Mouse (Mus musculus) heart, embryonic 13.5 days (tissue): ENCODE measurements around the gene Fam221a. TPM values are rescaled to one million over a fixed set of nuclear protein-coding genes. Genes with fewer than 3 reads are reported as not detected.
A peak's percentile ranks its signal among the peaks of the same experiment; 100 is the strongest.

Source experiments
- ATAC-seq: fragments of 200-750 bp; cut with Nextera tagmentation; 2 replicates; pipeline ENCODE4 v1.8.0; 2017; ENCODE audit warnings: moderate TSS enrichment; ENCODE audit not compliant: insufficient number of reproducible peaks, low FRiP score, low TSS enrichment; ENCODE audit errors: extremely low read depth
- H3K27ac ChIP-seq: fragments of 300-500 bp; sonication (generic); replicated peaks from 2 replicates; pipeline ENCODE4 v1.5.1; 2015; ENCODE audit warnings: moderate library complexity, mild to moderate bottlenecking, inconsistent platforms
- H3K27me3 ChIP-seq: fragments of 300-500 bp; sonication (generic); replicated peaks from 2 replicates; pipeline ENCODE4 v1.6.1; 2015; ENCODE audit warnings: mild to moderate bottlenecking, inconsistent platforms
- H3K36me3 ChIP-seq: fragments of 300-500 bp; sonication (generic); 2 replicates; pipeline ENCODE4 v1.6.1; 2015; ENCODE audit warnings: mild to moderate bottlenecking, inconsistent platforms
- H3K4me1 ChIP-seq: fragments of 300-500 bp; sonication (generic); 2 replicates; pipeline ENCODE4 v1.6.1; 2015; ENCODE audit warnings: inconsistent platforms
- H3K4me2 ChIP-seq: fragments of 300-500 bp; sonication (generic); 2 replicates; pipeline ENCODE4 v1.6.1; 2015; ENCODE audit warnings: inconsistent platforms, mild to moderate bottlenecking, moderate library complexity
- H3K4me3 ChIP-seq: fragments of 300-500 bp; sonication (generic); 2 replicates; pipeline ENCODE4 v1.5.1; 2015; ENCODE audit warnings: moderate library complexity, mild to moderate bottlenecking, inconsistent platforms
- H3K9ac ChIP-seq: fragments of 300-500 bp; sonication (generic); 2 replicates; pipeline ENCODE4 v1.6.1; 2015; ENCODE audit warnings: inconsistent platforms, mild to moderate bottlenecking, moderate library complexity
- H3K9me3 ChIP-seq: fragments of 300-500 bp; sonication (generic); 2 replicates; pipeline ENCODE4 v1.6.1; 2016; ENCODE audit warnings: inconsistent platforms
- WGBS: fragments of 180-500 bp; shearing (Covaris S2); methylation state at CpG from one replicate; pipeline ENCODE4 v1.1.7; 2015; ENCODE audit warnings: mixed read lengths; 5-methylcytosine and 5-hydroxymethylcytosine counted together
- polyA plus RNA-seq: library from polyadenylated mRNA; unstranded; fragments of >200 nt; fragmentation: Nextera tagmentation; extraction: Ambion mirVana; gene quantifications from 2 replicates; pipeline ENCODE4 v1.2.1, GENCODE M21; 2015

Fam221a gene
- polyA plus RNA-seq, 1 experiment from 2014 or later, result 3.5 TPM

DNA sequence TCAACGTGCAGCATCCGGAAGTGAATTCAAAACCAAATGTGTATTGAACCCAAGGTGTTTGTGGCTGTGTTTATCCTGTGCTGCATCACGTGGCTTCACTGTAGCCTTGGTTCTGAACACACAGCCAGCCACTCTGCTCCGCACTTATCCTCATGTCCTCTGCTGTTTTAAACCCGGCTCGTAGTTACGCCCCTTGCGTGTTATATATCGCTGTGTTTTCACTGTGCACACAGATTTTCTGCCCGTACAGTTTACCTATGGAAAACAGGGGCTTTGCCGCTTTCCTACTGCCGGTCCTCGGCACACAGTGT is 35.5 kb upstream of the Fam221a start:
- Histone ChIP-seq H3K4me2 (peak overlapping the region; percentile 4; the same call in 1 of the 2 replicates), H3K4me3 (no peak overlapping the region), H3K36me3 (peaks cover 12% of the 10 kb centered on the region; the same call in 1 of the 2 replicates), H3K9ac (no peak overlapping the region), H3K4me1 (peaks cover 29% of the 10 kb centered on the region), H3K27ac (no peak overlapping the region), H3K27me3 (no peaks in the 10 kb centered on the region), H3K9me3 (no peaks in the 10 kb centered on the region)
- 54% methylated on average over 13 of the region's 13 CpGs for WGBS
- ATAC-seq, result no peak

DNA sequence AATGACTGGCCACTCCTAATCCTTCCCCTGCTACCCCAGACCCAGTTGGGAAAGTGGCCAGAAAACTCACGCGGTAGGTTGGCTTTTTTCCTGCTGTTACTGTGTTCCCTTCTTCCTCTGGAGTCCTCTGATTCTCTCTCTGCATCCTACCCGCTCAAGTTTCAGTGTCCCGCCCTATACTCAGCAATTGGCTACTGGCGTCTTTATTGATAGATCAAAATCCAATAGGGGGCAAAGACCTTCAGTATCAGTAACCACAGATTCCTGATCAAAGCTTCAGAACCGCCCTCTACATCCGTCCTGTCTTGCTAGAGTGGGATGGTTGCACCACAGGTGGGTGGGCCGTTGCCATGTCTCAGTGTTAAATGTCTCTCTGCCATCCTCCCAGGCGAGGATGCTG is 29.0 kb upstream of the Fam221a start:
- Histone ChIP-seq H3K4me2 (no peak overlapping the region), H3K27ac (no peak overlapping the region), H3K4me1 (peaks cover 5% of the 10 kb centered on the region; the same call in 1 of the 2 replicates), H3K4me3 (no peak overlapping the region), H3K27me3 (no peaks in the 10 kb centered on the region), H3K9ac (no peak overlapping the region), H3K9me3 (no peaks in the 10 kb centered on the region), H3K36me3 (peaks cover 14% of the 10 kb centered on the region; the same call in 1 of the 2 replicates)
- ATAC-seq, result no peak
- WGBS, result 37% methylated on average over 9 of the region's 9 CpGs

DNA sequence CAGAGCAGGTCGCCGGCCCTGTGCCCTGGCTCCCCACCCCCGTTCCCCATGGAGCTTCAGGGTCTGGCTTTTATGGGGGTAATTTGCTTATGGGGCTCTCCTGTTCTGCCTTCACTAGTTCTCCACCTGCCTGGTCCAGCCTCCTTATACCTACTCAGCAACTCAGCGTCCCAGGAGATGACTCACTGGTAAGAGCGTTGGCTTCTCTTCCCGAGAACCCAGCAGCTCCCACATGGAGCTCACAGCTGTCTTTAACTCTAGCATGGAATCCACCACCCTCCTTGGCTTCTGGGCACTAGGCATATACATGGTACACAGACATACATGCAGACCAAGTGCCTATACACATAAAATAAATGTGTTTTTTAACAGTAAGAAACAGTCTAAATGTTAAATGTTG is 28.4 kb upstream of the Fam221a start:
- Histone ChIP-seq H3K36me3 (peaks cover 11% of the 10 kb centered on the region; the same call in 1 of the 2 replicates), H3K27me3 (no peaks in the 10 kb centered on the region), H3K9me3 (no peaks in the 10 kb centered on the region), H3K4me2 (no peak overlapping the region), H3K27ac (no peak overlapping the region), H3K4me1 (peaks cover 5% of the 10 kb centered on the region; the same call in 1 of the 2 replicates), H3K9ac (no peak overlapping the region), H3K4me3 (no peak overlapping the region)
- WGBS, result 39% methylated on average over 6 of the region's 6 CpGs
- ATAC-seq, result no peak

DNA sequence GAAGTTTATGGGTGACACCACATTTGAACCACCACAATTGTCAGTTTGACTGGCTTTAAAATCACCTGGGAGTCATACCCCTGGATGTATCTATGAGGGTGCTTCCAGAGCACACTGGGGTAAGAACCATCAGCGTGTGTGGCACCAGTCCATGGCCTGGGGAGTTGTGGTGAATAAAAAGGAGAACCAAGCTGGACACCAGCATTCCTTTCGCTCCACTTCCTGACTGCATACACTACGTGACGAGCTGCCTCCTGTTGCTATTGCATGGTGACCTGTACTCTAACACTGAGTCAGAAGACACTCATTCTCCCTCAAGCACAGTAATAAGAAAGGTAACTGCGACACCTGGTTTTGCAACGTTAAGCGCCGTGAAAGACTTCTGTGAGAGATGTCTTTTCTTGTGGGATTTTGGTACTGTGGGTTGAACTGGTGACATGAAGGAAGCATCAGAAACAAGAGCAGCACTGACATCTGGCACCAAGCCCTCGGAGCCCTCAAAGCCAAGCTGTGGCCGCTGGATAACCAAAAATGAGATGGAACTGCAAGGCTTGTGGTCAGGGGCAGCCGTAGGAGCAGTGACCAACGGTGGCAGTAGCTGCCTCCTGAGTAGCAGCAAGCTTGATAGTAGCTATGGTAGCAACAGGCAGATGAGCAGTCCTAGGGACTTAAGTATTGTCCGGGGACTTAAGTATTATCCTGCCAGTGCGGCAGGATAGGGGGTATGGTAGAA is 23.6 kb upstream of the Fam221a start:
- Histone ChIP-seq H3K27me3 (no peaks in the 10 kb centered on the region), H3K27ac (no peak overlapping the region), H3K9ac (no peak overlapping the region), H3K36me3 (0 out of 2 replicates have a peak, but pooled peaks cover 2% of the 10 kb centered on the region), H3K4me2 (no peak overlapping the region), H3K4me1 (no peaks in the 10 kb centered on the region), H3K4me3 (no peak overlapping the region), H3K9me3 (no peaks in the 10 kb centered on the region)
- WGBS, result 63% methylated on average over 14 of the region's 14 CpGs
- ATAC-seq, result no peak

DNA sequence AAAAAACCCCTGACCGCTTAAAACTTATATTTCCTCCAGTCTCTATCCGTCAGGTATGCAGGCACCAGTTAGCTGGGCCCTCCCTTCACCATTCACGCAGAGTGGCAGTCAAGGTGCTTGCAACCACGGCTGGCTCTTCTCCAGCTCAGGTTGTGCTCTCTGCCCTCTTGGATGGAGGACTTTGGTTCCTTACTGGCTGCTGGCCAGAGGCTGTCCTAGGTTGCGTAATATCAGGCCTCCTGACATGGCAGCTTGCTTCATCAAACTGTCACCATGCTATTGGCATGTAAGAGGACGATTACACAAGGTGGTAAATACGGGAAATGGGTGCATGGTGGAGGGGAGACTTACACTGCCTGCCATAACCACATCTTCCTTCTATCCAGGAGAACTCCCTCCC is 17.7 kb upstream of the Fam221a start:
- Histone ChIP-seq H3K4me1 (no peaks in the 10 kb centered on the region; the same call in 1 of the 2 replicates), H3K4me3 (no peak overlapping the region), H3K27ac (no peak overlapping the region), H3K4me2 (no peak overlapping the region), H3K9ac (no peak overlapping the region), H3K36me3 (no peaks in the 10 kb centered on the region), H3K27me3 (no peaks in the 10 kb centered on the region), H3K9me3 (no peaks in the 10 kb centered on the region)
- no peak for ATAC-seq
- 85% methylated on average over 7 of the region's 7 CpGs for WGBS

DNA sequence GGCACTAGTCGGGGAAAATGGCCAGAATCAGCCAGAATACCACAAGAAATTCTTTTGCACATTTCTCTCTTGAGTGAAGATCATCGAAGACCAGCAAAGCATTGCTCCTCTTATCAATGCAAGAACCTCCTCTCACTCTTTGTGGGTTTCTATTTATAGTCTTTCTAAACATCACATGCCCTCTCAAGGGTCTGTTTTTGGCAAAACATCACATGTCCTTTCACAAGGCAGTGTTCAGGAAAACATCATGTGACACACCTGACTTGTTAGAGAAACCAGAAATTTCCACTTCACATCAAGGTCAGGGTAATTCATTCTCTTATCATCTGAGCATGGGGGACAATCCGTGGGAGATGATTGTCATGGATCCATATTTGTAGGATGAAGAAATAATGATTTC is 12.9 kb upstream of the Fam221a start:
- Histone ChIP-seq H3K27ac (no peak overlapping the region), H3K4me2 (no peak overlapping the region), H3K4me3 (no peak overlapping the region), H3K9me3 (no peaks in the 10 kb centered on the region), H3K9ac (no peak overlapping the region), H3K4me1 (no peaks in the 10 kb centered on the region; the same call in 1 of the 2 replicates), H3K27me3 (no peaks in the 10 kb centered on the region), H3K36me3 (no peaks in the 10 kb centered on the region)
- no peak for ATAC-seq
- WGBS, result 42% methylated on average over 3 of the region's 3 CpGs

DNA sequence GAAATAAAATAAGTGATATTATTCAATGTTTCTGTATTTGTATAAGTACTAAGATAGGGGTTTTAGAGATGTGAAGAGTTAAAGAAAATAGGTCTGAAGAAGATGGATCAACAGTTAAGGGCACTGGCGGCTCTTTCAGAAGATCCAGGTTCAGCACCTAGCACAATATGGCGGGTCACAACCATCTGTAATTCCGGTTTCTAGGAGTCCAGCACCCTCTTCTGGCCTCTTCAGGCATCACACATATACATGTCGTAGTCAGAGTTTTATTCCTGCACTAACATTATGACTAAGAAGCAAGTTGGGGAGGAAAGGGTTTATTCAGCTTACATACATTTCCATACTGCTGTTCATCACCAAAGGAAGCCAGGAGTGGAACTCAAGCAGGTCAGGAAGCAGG is 12.4 kb upstream of the Fam221a start:
- Histone ChIP-seq H3K27me3 (no peaks in the 10 kb centered on the region), H3K36me3 (no peaks in the 10 kb centered on the region), H3K4me2 (no peak overlapping the region), H3K9me3 (no peaks in the 10 kb centered on the region), H3K27ac (no peak overlapping the region), H3K4me3 (no peak overlapping the region), H3K9ac (no peak overlapping the region), H3K4me1 (no peaks in the 10 kb centered on the region; the same call in 1 of the 2 replicates)
- WGBS, result 63% methylated on average over 4 of the region's 4 CpGs
- ATAC-seq, result no peak

DNA sequence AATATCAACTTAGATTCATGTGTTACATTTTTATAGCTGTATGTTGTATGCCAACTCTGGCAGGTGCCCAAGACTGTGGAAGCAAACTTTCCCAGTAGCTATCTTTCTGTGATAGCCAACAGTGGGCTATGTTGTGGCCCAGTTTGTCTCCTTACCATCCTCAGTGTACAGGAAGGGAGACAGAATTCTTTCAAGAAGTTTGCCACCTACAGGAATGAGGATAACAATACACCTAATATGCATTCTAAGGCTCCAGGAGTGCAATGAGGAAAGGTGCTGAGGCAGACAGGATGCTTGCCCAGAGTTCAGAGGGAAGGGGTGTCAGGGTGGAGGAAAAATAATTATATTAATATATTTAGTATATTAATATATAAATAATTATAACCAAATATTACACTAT is 7.1 kb upstream of the Fam221a start:
- Histone ChIP-seq H3K27me3 (no peaks in the 10 kb centered on the region), H3K9ac (no peak overlapping the region)

DNA sequence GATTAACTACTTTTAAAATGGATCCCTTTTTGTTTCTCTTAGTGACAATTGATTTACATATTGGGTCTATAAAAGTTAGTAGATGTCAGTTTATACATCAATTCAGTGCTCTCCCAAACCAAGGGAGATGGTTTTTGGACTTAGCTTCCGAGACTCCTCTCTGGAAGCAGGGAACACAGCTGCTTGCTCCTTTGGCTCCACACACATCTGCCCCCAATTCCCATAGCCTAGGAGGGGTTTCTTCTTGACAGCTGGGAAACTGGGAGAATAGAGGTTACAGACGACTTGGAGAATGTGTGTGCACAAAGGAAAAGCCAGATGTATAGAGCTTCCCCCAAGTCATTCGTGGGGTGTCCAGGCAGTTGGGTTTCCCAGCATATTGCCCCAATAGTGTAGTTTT is 673 bp downstream of the Fam221a start:
- 45% methylated on average over 3 of the region's 3 CpGs for WGBS
- peak overlapping the region; percentile 63; the same call in 1 of the 2 replicates for H3K27ac ChIP-seq
- ATAC-seq, result no peak

More for the DNA sequence above, 7.1 kb upstream of the Fam221a start:
- ATAC-seq, result no peak
- Histone ChIP-seq H3K9me3 (no peaks in the 10 kb centered on the region), H3K36me3 (no peaks in the 10 kb centered on the region), H3K4me3 (no peak overlapping the region), H3K4me1 (no peaks in the 10 kb centered on the region), H3K27ac (no peak overlapping the region), H3K4me2 (no peak overlapping the region)

DNA sequence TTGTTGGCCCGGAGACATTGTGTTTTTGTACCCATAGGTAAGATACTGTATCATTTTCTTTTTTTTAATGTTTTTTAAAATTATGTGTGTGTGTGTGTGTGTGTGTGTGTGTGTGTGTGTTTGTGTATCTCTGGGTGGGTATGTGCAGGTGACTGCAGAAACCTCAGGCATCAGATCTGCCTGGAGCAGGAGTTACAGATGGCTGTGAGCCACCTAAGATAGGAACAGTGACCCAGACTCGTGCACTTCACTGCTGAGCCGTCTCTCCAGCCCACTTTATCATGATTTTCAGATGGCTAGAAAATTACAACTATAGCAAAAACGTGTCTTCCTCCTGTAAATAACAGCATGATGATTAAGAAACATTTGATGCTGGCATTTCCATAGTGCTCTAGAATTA is 5.2 kb downstream of the Fam221a start:
- WGBS, result 53% methylated on average over 4 of the region's 4 CpGs
- H3K27me3 ChIP-seq, result no peaks in the 10 kb centered on the region
- ATAC-seq, result no peak
- no peak overlapping the region for H3K9ac ChIP-seq
- no peaks in the 10 kb centered on the region for H3K36me3 ChIP-seq
- no peak overlapping the region for H3K27ac ChIP-seq
- no peak overlapping the region for H3K4me2 ChIP-seq
- peaks cover 11% of the 10 kb centered on the region for H3K4me1 ChIP-seq
- no peaks in the 10 kb centered on the region for H3K9me3 ChIP-seq
- no peak overlapping the region for H3K4me3 ChIP-seq

More for the DNA sequence above, 673 bp downstream of the Fam221a start:
- Histone ChIP-seq H3K4me3 (peak overlapping the region; percentile 71), H3K4me2 (peak overlapping the region; percentile 95), H3K27me3 (no peaks in the 10 kb centered on the region), H3K9me3 (no peaks in the 10 kb centered on the region), H3K36me3 (no peaks in the 10 kb centered on the region), H3K9ac (peak overlapping the region; percentile 85), H3K4me1 (peaks cover 14% of the 10 kb centered on the region)

DNA sequence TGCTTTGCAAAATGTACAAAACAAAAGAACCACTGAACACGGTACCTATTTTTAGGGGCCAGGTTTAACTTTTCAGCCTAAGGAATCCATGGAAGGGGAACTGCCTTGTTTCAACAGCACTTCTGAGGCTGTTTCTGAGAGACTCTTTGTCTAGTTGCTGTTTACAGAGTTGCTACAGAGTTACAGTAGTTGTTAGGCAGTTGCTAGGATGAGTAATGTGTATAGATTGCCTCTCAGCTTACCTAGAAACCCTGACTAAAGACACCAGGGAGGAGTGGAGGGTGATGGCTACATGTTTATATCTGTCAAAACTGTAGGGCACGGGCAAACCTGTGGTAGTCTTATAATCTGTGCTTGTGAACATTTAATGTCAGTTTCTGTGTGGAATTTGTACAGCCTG is 6.4 kb downstream of the Fam221a start:
- no peaks in the 10 kb centered on the region for H3K36me3 ChIP-seq
- no peak overlapping the region for H3K4me2 ChIP-seq
- ATAC-seq, result no peak
- no peak overlapping the region for H3K4me3 ChIP-seq
- no peak overlapping the region for H3K9ac ChIP-seq
- no peaks in the 10 kb centered on the region for H3K9me3 ChIP-seq
- H3K4me1 ChIP-seq, result peaks cover 6% of the 10 kb centered on the region; the same call in 1 of the 2 replicates
- no peaks in the 10 kb centered on the region for H3K27me3 ChIP-seq
- 52% methylated on average over 2 of the region's 2 CpGs for WGBS
- H3K27ac ChIP-seq, result 0 out of 2 replicates have a peak overlapping the region, but pooled peaks have one; percentile 0

DNA sequence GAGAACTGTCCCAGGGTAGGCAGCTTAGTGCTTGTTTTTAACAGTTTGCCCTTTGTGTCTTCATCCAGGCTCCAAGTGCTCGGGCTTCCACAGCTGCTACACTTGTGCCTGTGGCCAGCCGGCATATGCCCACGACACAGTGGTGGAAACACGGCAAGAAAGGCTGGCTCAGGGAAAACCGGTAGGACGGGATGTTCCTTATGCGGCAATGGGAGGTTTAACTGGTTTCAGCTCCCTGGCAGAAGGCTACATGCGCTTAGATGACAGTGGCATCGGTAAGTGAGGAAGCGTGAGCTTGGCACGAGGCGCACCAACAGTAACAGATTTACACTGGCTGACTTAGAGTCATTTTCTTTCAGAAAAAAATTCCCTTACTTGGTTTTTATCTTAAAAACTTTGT is 10.8 kb downstream of the Fam221a start:
- no peak for ATAC-seq
- Histone ChIP-seq H3K27ac (no peak overlapping the region), H3K4me1 (0 out of 2 replicates have a peak, but pooled peaks cover 4% of the 10 kb centered on the region), H3K36me3 (peaks cover 10% of the 10 kb centered on the region; the same call in 1 of the 2 replicates), H3K27me3 (no peaks in the 10 kb centered on the region), H3K9me3 (no peaks in the 10 kb centered on the region), H3K4me2 (0 out of 2 replicates have a peak overlapping the region, but pooled peaks have one; percentile 4), H3K9ac (peak overlapping the region; percentile 1; the same call in 1 of the 2 replicates), H3K4me3 (no peak overlapping the region)
- WGBS, result 47% methylated on average over 12 of the region's 12 CpGs
